Mouse (Mus musculus) stomach, embryonic 16.5 days (tissue): Measurements from ENCODE around the gene Rgp1. TPM values are rescaled to one million over a fixed set of nuclear protein-coding genes. Genes with fewer than 3 reads are reported as not detected.

ENCODE experiments used
- ATAC-seq: fragments of 200-750 bp; cut with Nextera tagmentation; 2 replicates; pipeline ENCODE4 v1.8.0; 2017; ENCODE audit warnings: moderate number of reproducible peaks, moderate TSS enrichment; ENCODE audit not compliant: insufficient read depth, low FRiP score
- H3K27ac ChIP-seq: fragments of 300-500 bp; sonication (generic); 2 replicates; pipeline ENCODE4 v1.5.1; 2014; ENCODE audit warnings: low read length
- H3K27me3 ChIP-seq: fragments of 300-500 bp; sonication (generic); 2 replicates; pipeline ENCODE4 v1.6.1; 2014; ENCODE audit warnings: low read length, control low read depth, mixed read lengths; ENCODE audit not compliant: control insufficient read depth, insufficient read depth
- H3K36me3 ChIP-seq: fragments of 300-500 bp; sonication (generic); 2 replicates; pipeline ENCODE4 v1.6.1; 2014; ENCODE audit warnings: low read length; ENCODE audit not compliant: control insufficient read depth, insufficient read depth
- H3K4me1 ChIP-seq: fragments of 300-500 bp; sonication (generic); 2 replicates; pipeline ENCODE4 v1.6.1; 2014; ENCODE audit warnings: low read length, control low read depth, mixed read lengths; ENCODE audit not compliant: control insufficient read depth, insufficient read depth
- H3K4me2 ChIP-seq: fragments of 300-500 bp; sonication (generic); 2 replicates; pipeline ENCODE4 v1.6.1; 2014; ENCODE audit warnings: low read depth, low read length, mixed read lengths
- H3K4me3 ChIP-seq: fragments of 300-500 bp; sonication (generic); replicated peaks from 2 replicates; pipeline ENCODE4 v1.5.1; 2014; ENCODE audit warnings: mild to moderate bottlenecking, low read length
- H3K9ac ChIP-seq: fragments of 300-500 bp; sonication (generic); 2 replicates; pipeline ENCODE4 v1.6.1; 2014; ENCODE audit warnings: low read length
- H3K9me3 ChIP-seq: fragments of 300-500 bp; sonication (generic); replicated peaks from 2 replicates; pipeline ENCODE4 v1.6.1; 2016; ENCODE audit warnings: low read length, control low read depth; ENCODE audit not compliant: control insufficient read depth
- WGBS: fragments of 180-500 bp; shearing (Covaris S2); extraction: QIAGEN DNeasy Blood & Tissue Kit; methylation state at CpG from one replicate; pipeline ENCODE4 v1.1.7; 2014; 5-methylcytosine and 5-hydroxymethylcytosine counted together
- polyA plus RNA-seq: library from polyadenylated mRNA; unstranded; fragments of >200 nt; fragmentation: Nextera tagmentation; extraction: Ambion mirVana; gene quantifications from 2 replicates; pipeline ENCODE4 v1.2.1, GENCODE M21; 2015

Gene Rgp1
- polyA plus RNA-seq, 1 experiment from 2014 or later: 37.2 TPM

- Histone ChIP-seq H3K4me1 (peaks cover 50% of the 10 kb centered on the region), H3K4me3 (peak overlapping the region; percentile 93), H3K4me2 (peak overlapping the region; percentile 96), H3K27me3 (no peaks in the 10 kb centered on the region), H3K9ac (peak overlapping the region; percentile 98), H3K36me3 (peaks cover 19% of the 10 kb centered on the region; the same call in 1 of the 2 replicates), H3K27ac (peak overlapping the region; percentile 100), H3K9me3 (no peaks in the 10 kb centered on the region)
- ATAC-seq: no peak
- WGBS: 25% methylated on average over 2 of the region's 2 CpGs
These were observed 17.5 kb upstream of the Rgp1 start for GRCm38 (mm10) chr4:43560976-43561375.

- H3K9me3 ChIP-seq: no peaks in the 10 kb centered on the region
- H3K4me2 ChIP-seq: peak overlapping the region; percentile 96
- peak overlapping the region; percentile 98 for H3K9ac ChIP-seq
- under 1% methylated on average over 16 of the region's 16 CpGs for WGBS
- H3K27me3 ChIP-seq: no peaks in the 10 kb centered on the region
- peak overlapping the region; percentile 100 for H3K27ac ChIP-seq
- peak overlapping the region; percentile 93 for H3K4me3 ChIP-seq
- H3K36me3 ChIP-seq: peaks cover 19% of the 10 kb centered on the region; the same call in 1 of the 2 replicates
- peaks cover 50% of the 10 kb centered on the region for H3K4me1 ChIP-seq
- 0 out of 2 replicates have a peak, but pooled peaks have one; percentile 8 for ATAC-seq
These were observed 17.0 kb upstream of the Rgp1 start for GRCm38 (mm10) chr4:43561436-43561996.

GRCm38 (mm10) chr4:43561997-43562768 is 16.3 kb upstream of the Rgp1 start, which contains the start of the genes Creb3 and Tln1:
Creb3 (plus strand) TSS chr4:43562332.
Tln1 (minus strand) TSS chr4:43562691.
- Histone ChIP-seq H3K27ac (peak within 1 kb of the TSS; percentile 100), H3K4me3 (peak within 1 kb of the TSS; percentile 93), H3K9me3 (no peaks in the 10 kb centered on the region), H3K9ac (peak within 1 kb of the TSS; percentile 98), H3K27me3 (no peaks in the 10 kb centered on the region), H3K4me1 (peaks cover 50% of the 10 kb centered on the region), H3K36me3 (peaks cover 20% of the 10 kb centered on the region; the same call in 1 of the 2 replicates), H3K4me2 (peak within 1 kb of the TSS; percentile 96)
- WGBS: under 1% methylated on average over 62 of the region's 62 CpGs
- peak; percentile 91 for ATAC-seq

GRCm38 (mm10) chr4:43562769-43563600 is 15.5 kb upstream of the Rgp1 start:
- ATAC-seq: no peak
- Histone ChIP-seq H3K36me3 (peaks cover 27% of the 10 kb centered on the region), H3K27ac (peak overlapping the region; percentile 100), H3K4me3 (peak overlapping the region; percentile 93), H3K9ac (peak overlapping the region; percentile 98), H3K27me3 (no peaks in the 10 kb centered on the region), H3K4me2 (peak overlapping the region; percentile 88), H3K9me3 (no peaks in the 10 kb centered on the region), H3K4me1 (peaks cover 44% of the 10 kb centered on the region)
- WGBS: 3% methylated on average over 22 of the region's 22 CpGs

GRCm38 (mm10) chr4:43563601-43563875 is 15.0 kb upstream of the Rgp1 start:
- ATAC-seq: no peak
- Histone ChIP-seq H3K9ac (peak overlapping the region; percentile 98), H3K27me3 (no peaks in the 10 kb centered on the region), H3K36me3 (peaks cover 31% of the 10 kb centered on the region), H3K27ac (peak overlapping the region; percentile 100; the same call in 1 of the 2 replicates), H3K9me3 (no peaks in the 10 kb centered on the region), H3K4me3 (peak overlapping the region; percentile 93), H3K4me2 (peak overlapping the region; percentile 88), H3K4me1 (peaks cover 38% of the 10 kb centered on the region)
- WGBS: 71% methylated on average over 4 of the region's 4 CpGs

GRCm38 (mm10) chr4:43564231-43564630 is 14.3 kb upstream of the Rgp1 start:
- Histone ChIP-seq H3K4me1 (peaks cover 31% of the 10 kb centered on the region), H3K9me3 (no peaks in the 10 kb centered on the region), H3K9ac (no peak overlapping the region), H3K36me3 (peaks cover 34% of the 10 kb centered on the region), H3K4me2 (no peak overlapping the region; the same call in 1 of the 2 replicates), H3K27ac (no peak overlapping the region), H3K4me3 (no peak overlapping the region), H3K27me3 (no peaks in the 10 kb centered on the region)
- no peak for ATAC-seq
- WGBS: 35% methylated on average over 2 of the region's 2 CpGs

- no peak overlapping the region for H3K4me2 ChIP-seq
- no peaks in the 10 kb centered on the region for H3K27me3 ChIP-seq
- no peak overlapping the region for H3K9ac ChIP-seq
- H3K36me3 ChIP-seq: peaks cover 34% of the 10 kb centered on the region
- no peaks in the 10 kb centered on the region for H3K9me3 ChIP-seq
- H3K4me1 ChIP-seq: peaks cover 11% of the 10 kb centered on the region
- 96% methylated on average over 9 of the region's 9 CpGs for WGBS
- H3K4me3 ChIP-seq: no peak overlapping the region
- ATAC-seq: no peak
- no peak overlapping the region for H3K27ac ChIP-seq
These were observed 11.4 kb upstream of the Rgp1 start for GRCm38 (mm10) chr4:43567140-43567539.

- Histone ChIP-seq H3K9me3 (no peaks in the 10 kb centered on the region), H3K4me1 (peaks cover 11% of the 10 kb centered on the region), H3K27me3 (no peaks in the 10 kb centered on the region), H3K4me2 (no peak overlapping the region), H3K9ac (no peak overlapping the region), H3K27ac (no peak overlapping the region), H3K4me3 (no peak overlapping the region), H3K36me3 (peaks cover 20% of the 10 kb centered on the region)
- WGBS: 86% methylated on average over 6 of the region's 6 CpGs
- ATAC-seq: no peak
These were observed 7.0 kb upstream of the Rgp1 start for GRCm38 (mm10) chr4:43571395-43572045.
